Mouse (Mus musculus): ENCODE measurements at regions not wholly inside any gene's neighbourhood (a gene's known extent, or its start where the extent isn't known, plus 50 kb on each side); places are given as distances from the start of the nearest gene placed in this dataset.
A peak's percentile ranks its signal among the peaks of the same experiment; 100 is the strongest.

DNA sequence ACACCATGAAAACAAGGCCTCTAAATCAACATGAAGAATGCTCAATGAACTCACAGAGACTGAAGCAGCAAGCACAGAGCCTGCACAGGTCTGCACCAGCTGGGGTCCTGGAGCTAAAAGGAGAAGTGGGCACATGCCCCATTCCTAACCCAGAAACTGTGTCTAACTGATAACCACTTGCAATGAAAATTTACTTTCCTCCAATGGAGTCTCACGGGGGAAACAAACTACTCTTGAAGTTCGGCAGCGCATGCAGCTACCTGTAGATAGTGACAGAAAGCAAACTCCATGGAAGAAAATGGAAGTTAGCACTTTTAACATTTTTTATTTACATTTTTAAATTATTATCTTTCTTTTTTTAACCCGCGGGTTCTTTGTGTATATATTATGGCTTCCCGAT is 76.8 kb upstream of the Akap6 start:
- Histone ChIP-seq H3K9me3 (ENCODE audit: control insufficient read depth, low read length) (no peaks in the 10 kb centered on the region), H3K27ac (ENCODE audit: low read length) (no peak overlapping the region), H3K4me1 (replicated peaks; ENCODE audit: control insufficient read depth, insufficient read depth, low read length) (no peaks in the 10 kb centered on the region), H3K4me3 (ENCODE audit: low read length) (no peak overlapping the region), H3K9ac (ENCODE audit: low read length) (no peak overlapping the region), H3K36me3 (ENCODE audit: control insufficient read depth, insufficient read depth, low read length) (no peaks in the 10 kb centered on the region), H3K4me2 (ENCODE audit: low read depth, low read length) (no peak overlapping the region), H3K27me3 (ENCODE audit: control insufficient read depth, insufficient read depth, low read depth, low read length) (no peaks in the 10 kb centered on the region)
- no peak for ATAC-seq (ENCODE audit: low read depth)
- 83% methylated on average over 6 of the region's 6 CpGs for WGBS

DNA sequence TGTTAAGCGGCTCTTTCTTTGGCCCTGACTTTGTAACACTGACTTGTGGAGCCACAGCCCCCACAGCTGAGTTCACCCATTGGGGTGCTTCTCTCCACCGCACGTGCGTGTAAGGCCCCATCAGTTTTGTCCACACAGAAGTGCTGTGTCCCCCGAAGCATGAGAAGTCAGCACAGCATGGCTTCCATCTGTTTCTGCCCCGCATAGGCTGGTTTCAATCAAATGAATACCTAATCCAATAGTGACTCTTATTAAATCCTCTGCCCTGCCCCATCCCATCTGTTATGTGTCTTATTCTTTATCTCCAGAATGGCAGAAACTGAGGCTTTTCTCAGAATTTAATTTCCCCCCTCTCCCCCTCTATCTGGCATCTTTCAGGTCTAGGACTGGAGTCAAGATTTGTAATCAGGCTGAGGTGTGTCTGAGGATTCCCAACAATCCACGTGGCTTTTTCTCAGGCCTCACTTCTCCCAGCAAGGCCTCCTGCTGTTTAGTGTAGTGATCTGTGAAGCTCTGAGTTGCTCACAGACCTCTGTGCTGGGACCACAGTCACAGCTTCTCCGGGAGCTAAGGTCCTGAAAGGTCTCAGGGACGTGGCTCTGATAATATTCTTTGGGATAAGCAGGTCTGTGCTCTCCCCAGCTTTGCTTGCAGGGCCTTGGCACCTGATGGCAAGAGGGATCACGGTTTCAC is 75.6 kb upstream of the Akap6 start:
- H3K36me3 ChIP-seq (ENCODE audit: control insufficient read depth, insufficient read depth, low read length), result no peaks in the 10 kb centered on the region
- H3K4me2 ChIP-seq (ENCODE audit: low read depth, low read length), result no peak overlapping the region
- no peaks in the 10 kb centered on the region for H3K9me3 ChIP-seq (ENCODE audit: control insufficient read depth, low read length)
- no peak overlapping the region for H3K9ac ChIP-seq (ENCODE audit: low read length)
- H3K27ac ChIP-seq (ENCODE audit: low read length), result no peak overlapping the region
- no peaks in the 10 kb centered on the region for H3K4me1 ChIP-seq (replicated peaks; ENCODE audit: control insufficient read depth, insufficient read depth, low read length)
- no peak overlapping the region for H3K4me3 ChIP-seq (ENCODE audit: low read length)
- WGBS, result 70% methylated on average over 10 of the region's 10 CpGs
- H3K27me3 ChIP-seq (ENCODE audit: control insufficient read depth, insufficient read depth, low read depth, low read length), result no peaks in the 10 kb centered on the region
- ATAC-seq (ENCODE audit: low read depth), result no peak

DNA sequence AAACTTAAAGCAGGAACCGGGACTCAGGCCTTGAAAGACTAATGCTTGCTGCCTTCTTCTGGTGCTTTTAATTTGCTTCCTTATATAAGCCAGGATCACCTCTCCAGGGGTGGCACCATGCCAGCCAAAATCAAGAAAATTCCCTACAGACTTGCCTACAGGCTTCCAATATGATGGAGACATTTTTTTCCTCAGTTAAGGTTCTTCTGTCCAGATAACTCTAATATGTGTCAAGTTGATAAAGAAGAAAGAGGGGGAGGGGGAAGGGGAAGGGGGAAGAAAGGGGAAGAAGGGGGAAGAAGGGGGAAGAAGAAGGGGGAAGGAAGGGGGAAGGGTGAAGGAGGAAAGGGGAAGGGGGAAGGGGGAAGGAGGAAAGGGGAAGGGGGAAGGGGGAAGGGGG is 74.3 kb upstream of the Akap6 start:
- no peak overlapping the region for H3K4me2 ChIP-seq (ENCODE audit: low read depth, low read length)
- 45% methylated on average over 1 of the region's 1 CpGs for WGBS
- H3K9ac ChIP-seq (ENCODE audit: low read length), result no peak overlapping the region
- H3K27me3 ChIP-seq (ENCODE audit: control insufficient read depth, insufficient read depth, low read depth, low read length), result no peaks in the 10 kb centered on the region
- H3K4me3 ChIP-seq (ENCODE audit: low read length), result no peak overlapping the region
- no peak overlapping the region for H3K27ac ChIP-seq (ENCODE audit: low read length)
- H3K36me3 ChIP-seq (ENCODE audit: control insufficient read depth, insufficient read depth, low read length), result no peaks in the 10 kb centered on the region
- no peaks in the 10 kb centered on the region for H3K9me3 ChIP-seq (ENCODE audit: control insufficient read depth, low read length)
- no peak for ATAC-seq (ENCODE audit: low read depth)
- no peaks in the 10 kb centered on the region for H3K4me1 ChIP-seq (replicated peaks; ENCODE audit: control insufficient read depth, insufficient read depth, low read length)

DNA sequence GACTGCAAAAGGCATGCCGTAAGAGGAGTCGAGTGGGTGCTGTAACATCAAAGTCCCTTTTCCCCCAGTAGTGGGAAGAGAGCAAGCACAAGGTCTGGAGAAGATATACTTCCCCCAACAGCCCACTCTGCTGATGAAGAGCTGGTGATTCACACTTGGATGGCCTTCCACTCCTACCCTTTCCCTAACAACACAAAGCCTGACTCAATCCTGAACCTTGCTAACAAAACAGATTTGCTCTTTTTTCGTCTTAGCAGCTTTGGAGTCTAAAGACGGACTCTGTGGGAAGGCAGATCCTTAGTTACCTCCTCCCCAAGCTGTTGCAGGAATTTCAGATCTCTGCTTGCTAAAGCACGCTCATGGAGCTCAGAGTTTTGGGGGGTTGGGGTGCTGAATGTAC is 70.4 kb upstream of the Akap6 start:
- Histone ChIP-seq H3K36me3 (ENCODE audit: control insufficient read depth, insufficient read depth, low read length) (no peaks in the 10 kb centered on the region), H3K27me3 (ENCODE audit: control insufficient read depth, insufficient read depth, low read depth, low read length) (no peaks in the 10 kb centered on the region), H3K9me3 (ENCODE audit: control insufficient read depth, low read length) (no peaks in the 10 kb centered on the region), H3K4me2 (ENCODE audit: low read depth, low read length) (no peak overlapping the region), H3K27ac (ENCODE audit: low read length) (no peak overlapping the region), H3K9ac (ENCODE audit: low read length) (no peak overlapping the region), H3K4me1 (replicated peaks; ENCODE audit: control insufficient read depth, insufficient read depth, low read length) (no peaks in the 10 kb centered on the region), H3K4me3 (ENCODE audit: low read length) (no peak overlapping the region)
- WGBS, result 44% methylated on average over 5 of the region's 5 CpGs
- no peak for ATAC-seq (ENCODE audit: low read depth)

DNA sequence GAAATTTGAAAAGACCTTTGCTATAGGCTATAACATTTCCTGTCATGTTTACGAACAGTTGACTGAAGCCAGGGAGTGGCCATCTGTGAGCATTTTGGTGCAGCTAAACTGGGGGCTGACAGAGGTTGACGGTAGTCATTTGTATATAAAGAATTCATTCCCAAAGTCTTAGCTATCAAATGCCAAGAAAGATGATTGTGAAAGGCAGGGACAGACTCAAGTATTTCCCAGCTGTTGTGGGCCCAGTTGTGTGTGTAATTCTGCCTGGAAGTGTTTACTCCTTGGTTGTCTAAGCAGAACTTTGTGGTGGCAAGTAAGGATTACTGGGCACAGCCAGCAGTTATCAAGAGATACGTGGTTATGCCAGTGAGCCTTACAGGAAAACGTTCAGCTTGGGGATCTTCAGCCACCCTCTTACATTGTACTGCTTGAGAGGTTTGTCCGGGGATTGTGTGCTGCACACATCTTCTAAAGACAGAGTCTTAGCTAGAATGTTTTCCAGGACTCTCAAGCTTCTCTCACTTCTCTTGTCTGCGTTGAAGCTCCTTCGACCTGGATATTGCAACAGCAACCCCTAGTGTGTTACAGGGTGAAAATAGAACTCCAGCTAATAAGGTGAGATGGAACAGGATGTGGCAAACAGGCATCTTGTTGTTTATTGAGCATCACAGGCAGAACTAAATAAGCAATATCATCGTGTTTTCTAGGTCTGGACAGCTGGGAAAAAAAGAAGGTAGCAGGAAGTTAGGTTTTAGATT is 63.9 kb upstream of the Akap6 start:
- WGBS, result 35% methylated on average over 8 of the region's 8 CpGs
- Histone ChIP-seq H3K27me3 (ENCODE audit: control insufficient read depth, insufficient read depth, low read depth, low read length) (no peaks in the 10 kb centered on the region), H3K4me1 (replicated peaks; ENCODE audit: control insufficient read depth, insufficient read depth, low read length) (peaks cover 9% of the 10 kb centered on the region), H3K9ac (ENCODE audit: low read length) (no peak overlapping the region), H3K27ac (ENCODE audit: low read length) (no peak overlapping the region), H3K9me3 (ENCODE audit: control insufficient read depth, low read length) (no peaks in the 10 kb centered on the region), H3K4me3 (ENCODE audit: low read length) (no peak overlapping the region), H3K36me3 (ENCODE audit: control insufficient read depth, insufficient read depth, low read length) (no peaks in the 10 kb centered on the region), H3K4me2 (ENCODE audit: low read depth, low read length) (no peak overlapping the region)
- peak; percentile 76; the same call in 1 of the 2 replicates for ATAC-seq (ENCODE audit: low read depth)

DNA sequence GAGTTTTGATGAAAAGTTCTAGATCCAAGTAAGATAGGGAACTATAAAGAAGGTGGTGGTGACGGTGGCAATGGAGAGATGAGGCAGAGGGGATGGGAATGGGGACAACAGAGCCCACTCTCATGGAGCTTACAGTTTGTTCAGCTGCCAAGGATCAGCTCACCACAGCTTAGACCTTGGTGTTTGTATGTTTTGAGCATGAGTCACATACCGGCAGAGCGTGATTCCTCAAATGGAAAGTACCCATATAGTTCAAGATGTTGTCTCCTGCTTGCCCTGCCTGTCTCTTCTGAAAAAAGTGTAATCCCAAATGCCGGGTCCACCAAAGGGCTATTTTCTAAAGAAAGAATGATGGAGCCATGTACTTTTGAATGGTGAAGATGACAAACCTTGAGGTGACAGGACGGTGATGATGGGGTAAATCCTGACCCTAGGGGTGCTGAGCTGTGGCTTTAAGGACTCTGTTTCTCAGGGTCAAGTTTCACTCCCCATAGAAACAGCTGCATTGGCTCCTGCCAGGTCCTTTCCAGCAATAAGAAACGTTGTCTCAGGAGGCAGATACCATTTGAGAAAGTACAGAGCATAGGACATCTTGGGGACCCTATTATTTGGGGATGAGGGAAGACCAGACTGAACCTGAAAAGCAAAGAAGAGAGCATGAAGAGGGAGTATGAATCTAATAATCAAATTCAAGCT is 62.8 kb upstream of the Akap6 start:
- no peaks in the 10 kb centered on the region for H3K9me3 ChIP-seq (ENCODE audit: control insufficient read depth, low read length)
- no peak overlapping the region for H3K9ac ChIP-seq (ENCODE audit: low read length)
- no peak overlapping the region for H3K4me2 ChIP-seq (ENCODE audit: low read depth, low read length)
- H3K27ac ChIP-seq (ENCODE audit: low read length), result no peak overlapping the region
- H3K36me3 ChIP-seq (ENCODE audit: control insufficient read depth, insufficient read depth, low read length), result no peaks in the 10 kb centered on the region
- H3K4me1 ChIP-seq (replicated peaks; ENCODE audit: control insufficient read depth, insufficient read depth, low read length), result peaks cover 9% of the 10 kb centered on the region
- 71% methylated on average over 6 of the region's 6 CpGs for WGBS
- H3K4me3 ChIP-seq (ENCODE audit: low read length), result no peak overlapping the region
- no peaks in the 10 kb centered on the region for H3K27me3 ChIP-seq (ENCODE audit: control insufficient read depth, insufficient read depth, low read depth, low read length)
- no peak for ATAC-seq (ENCODE audit: low read depth)

DNA sequence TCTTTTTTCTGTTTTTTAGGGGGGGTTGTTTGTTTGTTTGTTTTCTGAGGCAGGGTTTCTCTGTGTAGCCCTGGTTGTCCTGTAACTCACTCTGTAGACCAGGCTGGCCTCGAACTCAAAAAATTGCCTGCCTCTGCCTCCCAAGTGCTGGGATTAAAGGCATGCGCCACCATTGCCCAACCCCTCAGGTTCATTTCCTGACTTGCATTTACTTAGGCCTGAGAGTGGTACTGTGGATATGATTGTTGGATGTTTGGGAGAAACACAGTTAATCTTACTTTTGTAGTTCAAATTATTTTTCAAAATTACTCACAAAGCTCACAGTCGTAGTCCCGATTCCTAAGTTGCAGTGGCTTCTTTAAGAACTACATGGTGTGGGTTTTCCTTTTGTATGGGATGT is 62.3 kb upstream of the Akap6 start:
- Histone ChIP-seq H3K27ac (ENCODE audit: low read length) (no peak overlapping the region), H3K27me3 (ENCODE audit: control insufficient read depth, insufficient read depth, low read depth, low read length) (no peaks in the 10 kb centered on the region), H3K4me2 (ENCODE audit: low read depth, low read length) (no peak overlapping the region), H3K9me3 (ENCODE audit: control insufficient read depth, low read length) (no peaks in the 10 kb centered on the region), H3K4me1 (replicated peaks; ENCODE audit: control insufficient read depth, insufficient read depth, low read length) (peaks cover 9% of the 10 kb centered on the region), H3K9ac (ENCODE audit: low read length) (no peak overlapping the region), H3K4me3 (ENCODE audit: low read length) (no peak overlapping the region), H3K36me3 (ENCODE audit: control insufficient read depth, insufficient read depth, low read length) (no peaks in the 10 kb centered on the region)
- no peak for ATAC-seq (ENCODE audit: low read depth)
- WGBS, result 93% methylated on average over 4 of the region's 4 CpGs

DNA sequence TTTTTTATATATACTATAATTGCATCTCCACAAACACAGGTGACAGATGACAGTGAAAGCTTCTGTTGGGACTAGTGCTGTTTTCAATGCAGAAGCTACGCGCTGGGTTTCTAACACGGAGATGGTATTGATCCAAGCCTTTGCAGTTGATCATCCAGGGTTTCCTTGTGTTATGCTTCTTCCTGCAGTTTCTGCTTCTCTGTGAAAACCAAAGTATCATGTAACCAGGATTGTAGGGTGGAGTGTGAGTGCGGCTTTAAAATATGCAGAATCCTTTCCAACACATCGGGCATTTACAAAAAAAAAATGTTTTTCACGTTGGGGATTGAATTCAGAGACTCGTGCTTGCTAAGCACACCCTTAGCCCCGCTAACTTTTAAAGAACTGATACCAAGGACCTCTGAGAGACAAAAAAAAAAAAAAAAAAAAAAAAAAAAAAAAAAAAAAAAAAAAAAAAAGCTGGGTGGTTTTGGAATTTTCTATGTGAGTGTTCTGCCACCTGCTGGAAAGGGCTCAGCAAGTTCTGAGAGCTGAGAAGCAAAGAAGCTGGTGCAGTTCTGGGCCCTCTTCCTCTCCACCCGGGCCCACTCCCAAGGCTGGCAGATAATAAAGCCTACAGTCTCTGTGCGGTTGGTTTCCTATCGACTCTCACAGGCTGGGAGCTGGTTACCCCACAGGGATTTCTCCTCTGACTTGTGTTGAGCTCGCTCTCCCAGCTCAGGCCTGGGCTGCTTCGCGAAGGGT is 61.5 kb upstream of the Akap6 start:
- no peak overlapping the region for H3K27ac ChIP-seq (ENCODE audit: low read length)
- H3K9ac ChIP-seq (ENCODE audit: low read length), result no peak overlapping the region
- H3K27me3 ChIP-seq (ENCODE audit: control insufficient read depth, insufficient read depth, low read depth, low read length), result no peaks in the 10 kb centered on the region
- no peak overlapping the region for H3K4me2 ChIP-seq (ENCODE audit: low read depth, low read length)
- H3K9me3 ChIP-seq (ENCODE audit: control insufficient read depth, low read length), result no peaks in the 10 kb centered on the region
- no peak for ATAC-seq (ENCODE audit: low read depth)
- no peaks in the 10 kb centered on the region for H3K36me3 ChIP-seq (ENCODE audit: control insufficient read depth, insufficient read depth, low read length)
- 50% methylated on average over 14 of the region's 14 CpGs for WGBS
- H3K4me3 ChIP-seq (ENCODE audit: low read length), result no peak overlapping the region
- peaks cover 9% of the 10 kb centered on the region for H3K4me1 ChIP-seq (replicated peaks; ENCODE audit: control insufficient read depth, insufficient read depth, low read length)

DNA sequence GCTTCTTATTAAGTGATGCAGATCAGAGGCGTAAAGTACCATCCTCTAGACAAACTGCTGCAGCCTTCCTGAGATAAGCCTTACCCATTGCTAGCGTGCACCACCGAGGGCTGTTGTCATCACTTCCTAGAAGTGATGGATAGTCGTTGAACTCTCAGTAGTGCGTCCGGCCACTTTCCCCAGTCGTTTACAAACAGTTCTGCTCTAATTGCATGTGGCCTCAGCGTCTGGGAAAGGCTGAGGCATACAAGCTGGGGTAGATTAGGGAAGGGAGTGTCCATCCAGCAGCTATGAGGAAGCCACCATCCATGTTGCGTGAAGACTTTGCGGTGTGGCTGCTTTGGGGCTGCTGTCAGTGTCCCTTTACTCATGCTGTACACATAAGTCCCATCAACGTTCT is 60.7 kb upstream of the Akap6 start:
- 27% methylated on average over 11 of the region's 11 CpGs for WGBS
- no peaks in the 10 kb centered on the region for H3K27me3 ChIP-seq (ENCODE audit: control insufficient read depth, insufficient read depth, low read depth, low read length)
- no peak for ATAC-seq (ENCODE audit: low read depth)
- no peak overlapping the region for H3K9ac ChIP-seq (ENCODE audit: low read length)
- no peak overlapping the region for H3K4me2 ChIP-seq (ENCODE audit: low read depth, low read length)
- H3K4me3 ChIP-seq (ENCODE audit: low read length), result no peak overlapping the region
- peaks cover 9% of the 10 kb centered on the region for H3K4me1 ChIP-seq (replicated peaks; ENCODE audit: control insufficient read depth, insufficient read depth, low read length)
- H3K36me3 ChIP-seq (ENCODE audit: control insufficient read depth, insufficient read depth, low read length), result no peaks in the 10 kb centered on the region
- no peaks in the 10 kb centered on the region for H3K9me3 ChIP-seq (ENCODE audit: control insufficient read depth, low read length)
- H3K27ac ChIP-seq (ENCODE audit: low read length), result no peak overlapping the region; the same call in 1 of the 2 replicates
